Mouse (Mus musculus) urinary bladder, postnatal 10 days (tissue): Measurements from ENCODE around the gene Dgkd.
"Not testable (repeated sequence)": the region's sequence is repeated elsewhere in the genome, so short reads cannot be mapped to it uniquely, and the experiment has no call there.

Experiments used
- DNase-seq: peaks from one replicate; pipeline ENCODE4 v3.0.0; 2022; ENCODE audit warnings: low spot score

Gene Dgkd

DNA sequence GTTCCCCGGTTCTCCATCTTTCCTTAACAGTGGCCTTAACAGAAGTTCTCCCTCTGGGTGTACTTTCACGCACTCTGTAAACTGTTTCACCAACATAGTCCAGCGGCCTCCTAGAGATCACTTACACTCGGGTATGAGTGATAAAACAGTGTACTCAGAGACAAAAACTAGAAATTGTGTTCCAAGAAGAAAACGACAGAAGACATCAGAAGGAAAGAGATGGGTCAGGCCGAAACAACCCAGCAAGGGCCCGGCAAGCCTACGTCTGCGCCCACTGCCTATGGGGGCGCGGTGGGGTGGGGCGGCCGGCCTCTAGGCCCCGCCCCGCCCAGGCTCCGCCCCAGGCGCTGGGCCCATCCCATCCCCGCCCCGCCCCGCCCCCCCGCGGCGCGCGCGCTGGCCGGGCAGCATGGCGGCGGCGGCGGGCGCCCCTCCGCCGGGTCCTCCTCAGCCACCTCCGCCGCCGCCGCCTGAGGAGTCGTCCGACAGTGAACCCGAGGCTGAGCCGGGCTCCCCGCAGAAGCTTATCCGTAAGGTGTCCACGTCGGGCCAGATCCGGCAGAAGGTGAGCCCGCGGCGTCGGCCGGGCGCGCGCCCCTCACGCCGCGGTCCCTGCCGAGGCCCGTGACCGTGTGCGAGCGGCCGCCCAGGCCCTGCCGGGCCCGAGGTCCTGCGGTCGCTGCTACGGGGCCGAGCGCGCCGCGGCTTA, at the start of gene Dgkd:
Dgkd (plus strand) TSS at position 396 of the 709 bp plus-strand sequence.
- DNase-seq = no peak

DNA sequence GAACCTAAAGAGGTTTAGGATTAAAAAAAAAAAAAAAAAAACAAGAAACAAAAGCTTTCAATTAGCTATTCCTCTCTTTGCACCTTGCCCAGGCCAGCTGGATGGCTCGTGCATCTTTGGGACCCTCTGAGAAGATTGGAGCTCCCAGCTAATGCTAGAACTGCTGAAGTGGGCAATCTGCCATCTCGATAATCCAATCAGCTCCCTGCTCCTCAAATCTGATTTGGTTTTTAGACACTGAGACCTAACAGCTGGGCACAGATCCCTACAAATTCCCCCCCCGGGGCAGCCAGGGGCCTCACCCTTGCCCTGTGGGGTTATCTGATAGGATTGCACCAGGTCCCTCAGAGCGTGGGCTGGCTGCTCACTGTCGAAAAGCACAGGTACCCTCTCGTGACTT, 49.5 kb upstream of the Dgkd start, which contains the start of gene Sag:
Sag (plus strand) TSS at position 105 of the 400 bp plus-strand sequence.
- DNase-seq = no peak

DNA sequence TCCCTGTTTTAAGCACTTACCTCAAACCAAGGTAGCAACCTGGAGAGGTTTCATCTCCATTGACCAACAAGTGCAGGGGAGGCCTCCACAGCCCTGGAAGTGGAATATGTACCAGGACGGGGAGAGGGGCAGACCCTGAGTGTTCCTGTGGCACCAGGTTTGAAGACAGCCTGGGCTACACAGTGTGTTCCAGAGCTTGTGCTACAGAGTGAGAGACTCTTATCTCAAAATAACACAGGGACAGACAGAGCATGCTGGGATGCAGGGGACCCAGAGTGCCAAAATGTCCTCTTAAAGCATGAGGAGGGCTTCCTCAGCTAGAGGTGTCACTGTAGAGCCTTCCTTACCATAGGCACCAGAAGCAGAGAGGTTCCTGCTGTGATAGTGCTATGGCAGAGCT, 45.3 kb upstream of the Dgkd start:
- DNase-seq = no peak

DNA sequence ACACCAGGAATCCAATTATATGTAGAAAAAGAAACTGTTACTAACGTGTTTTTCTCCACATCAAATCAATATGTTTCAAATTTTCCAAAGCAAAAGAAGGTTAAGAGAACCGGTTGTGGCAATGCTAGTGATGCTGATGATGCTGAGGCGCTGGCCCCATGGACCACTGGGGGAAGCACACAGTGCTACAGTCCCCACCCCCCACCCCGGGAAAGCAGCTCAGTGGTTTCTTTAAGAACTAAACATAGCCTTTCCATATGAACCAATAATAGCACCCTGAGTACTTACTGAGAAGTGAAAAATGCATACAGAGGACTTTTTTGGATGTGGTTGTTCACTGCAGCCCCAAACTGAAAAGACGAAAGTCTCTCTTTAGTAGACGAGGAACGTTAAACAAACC, 41.7 kb upstream of the Dgkd start:
- no peak for DNase-seq

DNA sequence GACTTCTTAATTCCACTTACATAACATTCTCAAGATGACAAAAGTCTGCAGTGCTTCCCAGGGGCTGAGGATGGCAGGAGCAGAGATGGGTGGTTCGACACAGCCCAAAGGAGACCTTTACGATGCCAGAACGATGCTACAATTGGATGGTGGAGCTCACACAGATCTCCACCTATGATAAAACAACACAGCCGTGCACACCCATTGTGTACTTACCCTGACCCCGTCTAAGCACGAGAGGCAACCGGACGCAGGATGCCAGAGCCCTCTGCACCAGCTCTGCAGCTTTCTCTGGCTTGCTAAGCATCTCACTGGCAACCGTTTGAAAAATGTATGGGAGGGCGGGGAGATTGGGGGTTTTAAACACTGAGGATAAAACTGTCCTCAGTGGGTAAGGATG, 41.0 kb upstream of the Dgkd start:
- no peak for DNase-seq

DNA sequence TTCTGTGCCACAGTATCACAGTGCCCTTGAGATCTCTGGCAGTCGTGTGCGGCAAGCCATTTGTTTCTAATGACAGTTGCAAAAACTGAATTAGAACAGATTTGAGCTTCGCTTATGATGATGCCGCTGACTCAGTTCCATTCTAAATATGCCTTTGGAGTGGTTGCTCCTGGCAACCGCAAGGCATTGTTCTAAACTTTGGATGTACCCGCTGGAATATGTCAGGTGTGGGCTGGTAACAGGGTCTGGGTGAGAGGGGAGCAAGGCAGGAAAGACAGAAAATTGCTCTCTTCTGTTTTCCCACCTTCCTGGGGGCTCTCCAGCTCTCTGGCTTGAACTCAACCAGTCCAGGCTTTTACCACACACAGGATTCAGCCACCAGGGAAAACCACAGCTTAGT, 39.9 kb upstream of the Dgkd start:
- DNase-seq = no peak

DNA sequence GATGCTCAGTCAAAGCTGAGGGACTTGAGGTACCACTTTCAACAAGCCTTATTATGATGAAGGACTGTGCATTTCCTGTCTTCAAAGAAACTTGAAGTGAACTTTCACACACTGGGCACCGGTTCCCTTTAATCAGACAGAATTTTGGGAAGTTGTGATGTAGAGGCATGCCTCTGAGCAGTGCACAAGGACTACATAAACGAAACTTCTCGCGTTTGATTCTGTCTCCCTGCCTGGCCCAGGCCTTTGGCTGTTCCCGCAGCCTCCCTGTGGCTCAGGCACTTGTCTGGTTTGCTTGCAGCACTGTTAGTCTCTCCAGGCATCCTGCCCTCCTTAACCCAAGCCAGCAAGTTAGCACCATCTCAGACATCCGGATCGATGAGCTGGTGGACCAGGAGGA, 39.4 kb upstream of the Dgkd start:
- no peak for DNase-seq

DNA sequence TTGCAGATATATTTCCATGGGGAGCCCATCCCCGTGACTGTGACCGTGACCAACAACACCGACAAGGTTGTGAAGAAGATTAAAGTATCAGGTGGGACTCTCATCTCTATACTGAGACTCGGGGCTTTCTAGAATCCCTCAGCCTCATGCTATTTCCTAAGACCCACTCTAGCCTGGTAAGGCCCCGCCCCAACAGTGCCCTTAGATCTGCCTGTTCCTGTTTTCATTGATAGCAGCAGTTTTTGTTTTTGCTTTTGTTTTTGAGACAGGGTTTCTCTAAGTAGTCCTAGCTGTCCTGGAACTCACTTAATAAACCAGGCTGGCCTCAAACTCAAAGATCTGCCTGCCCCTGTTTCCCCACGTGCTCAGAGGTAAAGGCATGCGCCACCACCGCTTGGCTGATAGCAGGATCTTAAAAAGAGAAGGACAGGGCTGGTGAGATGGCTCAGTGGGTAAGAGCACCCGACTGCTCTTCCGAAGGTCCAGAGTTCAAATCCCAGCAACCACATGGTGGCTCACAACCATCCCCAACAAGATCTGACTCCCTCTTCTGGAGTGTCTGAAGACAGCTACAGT, 28.6 kb upstream of the Dgkd start:
- no peak for DNase-seq

DNA sequence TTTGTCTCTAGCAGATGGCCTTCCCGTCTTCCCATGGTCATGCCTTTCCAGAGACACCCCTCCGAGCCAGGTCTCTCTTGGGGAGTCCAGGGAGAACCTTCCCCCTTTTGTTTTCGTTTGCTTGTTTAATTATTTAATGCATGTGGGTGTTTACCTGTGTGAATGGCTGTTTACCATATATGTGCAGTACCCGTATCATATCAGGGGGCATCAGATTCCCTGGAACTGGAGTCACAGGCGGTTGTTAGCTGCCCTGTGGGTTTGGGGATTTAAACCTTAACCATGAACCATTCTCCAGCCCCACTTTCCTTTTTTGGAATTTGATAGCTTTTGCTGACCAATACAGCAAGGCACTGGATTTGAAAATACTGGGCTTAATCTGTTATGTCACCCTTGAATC, 27.8 kb upstream of the Dgkd start:
- DNase-seq = no peak

DNA sequence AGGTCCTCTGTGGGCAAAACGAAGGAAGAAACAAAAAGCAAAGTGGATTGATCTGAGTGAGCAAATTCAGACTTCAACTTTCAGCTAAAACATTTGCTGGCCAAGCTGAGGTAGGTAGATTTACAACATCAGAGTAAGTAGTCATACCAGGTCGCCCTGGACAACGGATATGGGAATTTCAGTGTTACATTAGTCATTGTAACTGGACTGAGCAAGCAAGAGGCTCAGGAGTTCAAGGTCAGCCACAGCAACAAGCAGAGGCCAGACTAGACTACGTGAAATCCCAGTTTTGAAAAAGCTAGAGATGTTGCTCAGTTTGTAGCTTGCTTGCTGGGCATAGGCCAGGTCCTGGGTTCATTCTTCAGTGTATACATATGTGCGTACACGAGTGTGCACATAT, 27.1 kb upstream of the Dgkd start:
- no peak for DNase-seq

DNA sequence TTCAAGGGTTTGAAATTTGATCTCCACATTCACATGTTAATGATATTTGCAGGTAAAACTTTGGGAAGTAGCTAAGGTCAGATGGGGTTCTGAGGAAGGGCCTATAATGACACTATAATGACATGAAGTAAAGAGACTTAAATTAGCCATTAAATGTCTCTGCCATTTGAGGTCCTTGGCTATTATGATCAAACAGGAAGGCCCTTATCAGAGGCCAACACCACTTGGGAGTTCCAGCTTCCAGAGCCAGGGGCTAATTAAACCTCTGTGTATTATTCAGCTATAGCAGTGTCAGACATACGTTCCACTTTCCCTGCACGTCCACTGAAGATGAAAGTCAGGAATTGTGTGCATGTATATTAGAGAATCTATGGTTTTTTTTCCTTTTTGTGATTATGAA, 26.6 kb upstream of the Dgkd start:
- DNase-seq = no peak

DNA sequence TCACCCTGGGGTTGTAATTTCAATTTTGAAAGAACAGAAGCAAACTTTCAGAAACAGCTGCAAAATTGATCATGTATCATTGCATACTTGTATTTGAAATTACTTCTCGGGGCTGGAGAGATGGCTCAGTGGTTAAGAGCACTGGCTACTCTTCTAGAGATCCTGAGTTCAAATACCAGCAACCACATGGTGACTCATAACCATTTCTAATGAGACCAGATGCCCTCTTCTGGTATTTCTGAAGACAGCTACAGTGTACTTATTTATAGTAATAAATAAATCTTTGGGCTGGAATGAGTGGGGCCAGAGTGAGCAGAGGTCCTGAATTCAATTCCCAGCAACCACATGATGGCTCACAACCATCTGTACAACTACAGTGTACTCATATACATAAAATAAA, 25.6 kb upstream of the Dgkd start:
- not testable (repeated sequence) for DNase-seq

DNA sequence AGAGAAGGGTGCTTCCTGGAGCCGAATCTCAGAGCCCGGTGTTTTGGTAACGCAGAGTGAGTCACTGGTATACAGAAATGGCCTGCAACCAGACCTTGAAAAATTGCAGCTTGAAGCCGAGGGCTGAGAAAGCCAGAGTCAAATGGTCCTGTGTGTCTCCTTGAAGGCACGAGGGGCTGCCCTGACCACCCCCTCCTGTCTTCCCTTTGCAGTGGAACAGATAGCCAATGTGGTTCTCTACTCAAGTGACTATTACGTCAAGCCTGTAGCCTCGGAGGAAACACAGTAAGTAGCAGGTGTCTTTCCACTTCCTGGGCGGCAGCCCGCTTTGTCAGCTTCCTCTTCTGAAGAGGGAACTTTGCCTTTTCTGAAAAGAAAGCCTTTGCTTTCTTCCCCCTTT, 24.9 kb upstream of the Dgkd start:
- DNase-seq = no peak

DNA sequence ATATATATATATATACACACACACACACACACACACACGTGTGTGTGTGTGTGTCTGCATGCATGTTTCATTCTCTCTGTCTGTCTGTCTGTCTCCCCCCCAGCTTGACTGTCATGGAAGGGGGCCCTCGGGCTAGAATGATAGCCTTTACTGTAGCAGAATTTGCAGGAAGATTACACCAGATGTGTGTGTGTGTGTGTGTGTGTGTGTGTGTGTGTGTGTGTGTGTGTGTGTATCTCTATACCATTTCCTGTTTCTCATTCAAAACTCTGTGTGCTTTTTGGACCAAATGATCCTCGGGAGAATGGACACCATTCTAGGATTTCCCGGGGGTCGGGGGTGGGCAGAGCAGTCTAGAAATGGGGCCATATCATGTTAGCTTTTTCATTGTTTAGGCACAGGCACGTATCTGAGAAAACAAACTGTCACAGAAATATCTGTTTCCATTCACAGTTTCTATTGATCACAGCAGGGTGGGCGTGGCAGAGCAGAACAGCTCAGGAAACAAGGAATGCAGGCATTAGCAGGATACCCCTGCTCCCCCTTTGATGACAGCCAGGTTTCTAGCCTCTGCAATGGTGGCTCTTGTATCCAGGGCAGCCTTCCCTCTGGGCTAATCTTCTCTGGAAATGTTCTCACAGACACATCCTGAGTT, 24.0 kb upstream of the Dgkd start:
- DNase-seq = no peak

DNA sequence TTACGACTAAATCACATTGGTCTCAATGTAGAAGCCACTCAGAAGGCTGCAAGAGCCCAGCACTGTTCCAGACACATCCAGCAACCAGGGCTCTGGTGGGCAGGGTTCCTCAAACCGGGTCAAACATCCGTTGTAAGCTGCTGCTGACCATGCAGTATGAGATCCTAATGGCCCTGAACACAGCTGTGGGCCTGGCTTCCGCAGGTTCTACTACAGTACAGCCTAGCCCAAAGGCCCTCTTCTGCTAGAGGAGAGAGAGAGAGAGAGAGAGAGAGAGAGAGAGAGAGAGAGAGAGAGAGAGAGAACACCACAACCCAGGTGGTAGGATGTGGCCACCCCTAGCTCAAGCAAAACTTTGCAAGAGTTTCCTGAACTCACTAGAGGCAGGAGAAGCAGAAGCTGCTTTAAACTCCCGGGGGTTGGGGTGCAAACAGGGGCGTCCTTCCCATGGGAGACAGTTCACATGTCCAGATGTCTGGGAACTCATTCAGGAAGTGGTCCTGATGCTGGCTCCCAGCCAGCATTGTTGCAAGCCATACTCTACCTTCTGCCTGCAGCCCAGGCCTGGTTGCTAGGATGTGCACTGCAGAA, 23.4 kb upstream of the Dgkd start:
- no peak for DNase-seq

DNA sequence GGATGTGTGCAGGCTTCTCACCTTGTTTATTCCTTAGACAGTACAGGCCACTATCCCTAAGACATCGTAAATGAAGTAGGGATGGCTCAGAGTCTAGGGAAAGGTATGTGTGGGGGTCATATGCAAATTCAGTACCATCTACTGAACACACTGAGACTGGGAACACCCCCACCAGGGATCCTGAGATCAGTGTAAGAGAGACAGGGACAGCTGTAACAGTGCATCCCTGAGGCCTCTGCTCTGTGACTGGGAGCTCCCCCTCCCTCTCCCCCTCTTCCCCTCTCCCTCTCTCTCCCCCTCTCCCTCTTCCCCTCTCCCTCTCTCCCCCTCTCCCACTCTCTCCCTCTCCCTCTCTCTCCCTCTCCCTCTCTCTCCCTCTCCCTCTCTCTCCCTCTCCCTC, 16.6 kb upstream of the Dgkd start:
- DNase-seq = no peak

DNA sequence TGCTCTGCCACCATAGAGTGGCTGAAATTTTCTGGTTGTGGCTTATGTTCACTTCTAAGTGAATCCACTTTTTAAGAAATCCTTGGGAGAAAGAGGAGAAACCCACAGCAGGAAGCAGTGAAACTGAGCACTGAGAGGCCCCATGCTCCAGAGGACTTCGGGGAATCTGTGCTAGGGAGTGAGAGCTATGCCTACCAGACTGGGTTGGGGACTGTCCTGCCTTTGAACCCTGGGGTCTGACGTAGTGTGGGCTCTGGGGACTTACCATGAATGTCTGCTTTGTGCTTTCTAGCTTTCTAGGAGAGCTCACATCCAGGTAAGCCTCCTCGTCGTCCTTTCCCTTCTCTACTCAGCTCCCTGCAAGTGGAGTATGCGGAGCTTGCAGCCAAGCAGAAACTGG, 16.1 kb upstream of the Dgkd start:
- DNase-seq = no peak

DNA sequence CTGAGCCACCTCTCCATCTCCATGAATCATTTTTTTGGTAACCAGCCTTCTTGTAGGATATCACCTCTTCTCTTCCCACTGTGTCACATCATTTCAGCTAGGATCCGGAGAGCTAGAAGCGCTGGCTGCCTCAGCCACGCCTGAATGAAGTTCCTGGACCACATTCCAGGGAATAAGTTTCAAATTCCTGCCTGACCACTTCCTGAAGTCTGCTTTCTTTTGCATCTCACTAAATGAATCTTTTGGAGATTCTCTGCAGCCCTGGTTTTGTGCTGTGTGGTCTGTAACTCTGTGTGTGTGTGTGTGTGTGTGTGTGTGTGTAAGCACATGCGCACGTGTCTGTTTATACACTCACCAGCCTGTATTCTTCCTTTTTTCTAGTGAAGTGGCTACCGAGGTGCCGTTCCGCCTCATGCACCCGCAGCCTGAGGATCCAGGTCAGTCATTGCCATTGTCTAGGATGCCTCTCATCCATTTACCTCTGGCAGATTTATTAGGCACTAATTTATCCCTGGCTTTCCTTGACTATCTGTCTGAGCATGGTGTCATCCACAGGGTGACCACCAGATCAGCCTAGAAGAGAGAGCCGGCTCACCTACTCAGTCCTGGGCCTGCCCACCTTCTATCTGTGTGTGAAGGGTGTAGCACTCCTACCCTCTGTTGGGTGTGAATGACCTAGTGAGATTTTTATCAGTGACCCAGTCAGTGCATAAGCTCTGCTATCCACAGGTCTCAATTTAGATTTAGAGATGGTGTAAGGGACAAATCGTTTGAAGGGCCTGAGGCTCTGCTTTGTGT, 12.5 kb upstream of the Dgkd start:
- no peak for DNase-seq

DNA sequence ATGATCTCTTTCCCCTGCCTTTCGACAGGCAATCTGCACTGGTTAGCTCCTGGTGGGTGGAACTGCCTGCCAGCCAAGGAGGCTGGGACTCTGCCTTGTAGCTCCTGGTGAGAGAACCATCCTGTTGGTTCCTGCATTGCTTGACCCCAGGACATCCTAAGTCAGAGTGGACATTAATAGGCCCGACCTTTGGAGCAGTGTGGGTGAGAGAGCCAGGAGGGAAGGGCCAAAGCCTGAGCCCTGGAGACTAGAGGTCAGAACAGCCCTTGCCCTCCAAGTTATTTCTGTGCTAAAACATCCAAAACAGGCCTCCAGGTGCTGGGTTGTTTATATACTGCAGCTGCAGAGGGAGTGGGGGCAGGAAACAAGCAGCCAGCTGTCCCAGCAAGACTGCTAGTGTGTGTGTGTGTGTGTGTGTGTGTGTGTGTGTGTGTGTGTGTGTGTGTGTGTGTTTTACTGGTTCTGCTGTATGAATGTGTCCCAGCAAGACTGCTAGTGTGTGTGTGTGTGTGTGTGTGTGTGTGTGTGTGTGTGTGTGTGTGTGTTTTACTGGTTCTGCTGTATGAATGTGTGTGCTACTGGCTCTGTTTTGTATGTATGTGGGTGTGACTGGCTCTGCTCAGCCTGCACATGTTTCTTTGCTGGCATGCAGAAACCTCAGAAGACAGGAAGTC, 6.1 kb upstream of the Dgkd start:
- no peak for DNase-seq

DNA sequence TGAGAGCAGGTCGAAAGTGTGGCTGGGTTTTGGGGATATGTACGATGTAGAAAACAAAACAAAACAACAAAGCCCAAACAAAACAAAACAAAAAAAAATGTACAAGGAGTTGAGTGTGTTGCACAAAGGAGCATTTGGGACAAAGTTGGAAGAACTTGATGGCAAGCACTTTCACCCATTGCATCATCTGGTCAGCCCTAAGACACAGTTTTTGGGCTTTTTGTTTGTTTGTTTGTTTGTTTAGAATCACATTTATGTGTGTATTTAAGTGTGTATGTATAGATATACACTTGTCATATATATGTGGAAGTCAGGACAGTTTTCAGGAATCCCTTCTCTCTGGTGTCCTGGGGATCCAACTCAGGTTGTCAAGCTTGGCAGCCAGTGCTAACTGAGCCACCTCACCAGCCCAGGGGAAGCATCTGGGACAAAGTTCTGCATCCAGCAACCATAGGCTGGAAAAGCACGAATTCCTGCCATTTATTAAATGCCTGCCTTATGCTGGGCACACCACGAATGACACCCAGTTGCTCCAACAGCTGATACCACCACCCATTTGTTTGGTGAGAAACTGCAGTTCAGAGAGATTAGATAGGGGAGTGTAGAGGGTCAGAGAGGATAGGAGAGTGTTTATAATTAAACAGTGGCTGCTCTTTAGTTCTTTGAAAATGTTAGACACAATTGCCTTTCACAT, 5.5 kb upstream of the Dgkd start:
- DNase-seq = no peak
